Mouse (Mus musculus) intestine, postnatal 0 days (tissue): ENCODE data around the gene S100a7a. TPM values are rescaled to one million over a fixed set of nuclear protein-coding genes. Genes with fewer than 3 reads are reported as not detected.

Experiments used
- ATAC-seq: fragments of 200-750 bp; cut with Nextera tagmentation; 2 replicates; pipeline ENCODE4 v1.8.0; 2017; ENCODE audit warnings: mild to moderate bottlenecking, moderate TSS enrichment, moderate library complexity
- H3K27ac ChIP-seq: fragments of 300-500 bp; sonication (generic); 2 replicates; pipeline ENCODE4 v1.5.1; 2014; ENCODE audit warnings: mild to moderate bottlenecking, low read depth, low read length, moderate library complexity
- H3K27me3 ChIP-seq: fragments of 300-500 bp; sonication (generic); replicated peaks from 2 replicates; pipeline ENCODE4 v1.6.1; 2014; ENCODE audit warnings: low read length, mixed read lengths; ENCODE audit not compliant: control insufficient read depth, insufficient read depth
- H3K36me3 ChIP-seq: fragments of 300-500 bp; sonication (generic); 2 replicates; pipeline ENCODE4 v1.6.1; 2014; ENCODE audit warnings: mild to moderate bottlenecking, moderate library complexity; ENCODE audit not compliant: control insufficient read depth, insufficient read depth
- H3K4me1 ChIP-seq: fragments of 300-500 bp; sonication (generic); replicated peaks from 2 replicates; pipeline ENCODE4 v1.6.1; 2014; ENCODE audit warnings: antibody characterized with exemption, low read length, mixed read lengths; ENCODE audit not compliant: control insufficient read depth, insufficient read depth
- H3K4me2 ChIP-seq: fragments of 300-500 bp; sonication (generic); replicated peaks from 2 replicates; pipeline ENCODE4 v1.6.1; 2014; ENCODE audit warnings: low read depth, mild to moderate bottlenecking, moderate library complexity
- H3K4me3 ChIP-seq: fragments of 300-500 bp; sonication (generic); 2 replicates; pipeline ENCODE4 v1.5.1; 2014; ENCODE audit warnings: low read depth, low read length
- H3K9ac ChIP-seq: fragments of 300-500 bp; sonication (generic); 2 replicates; pipeline ENCODE4 v1.6.1; 2014; ENCODE audit warnings: mild to moderate bottlenecking, low read depth, low read length
- H3K9me3 ChIP-seq: fragments of 300-500 bp; sonication (generic); 2 replicates; pipeline ENCODE4 v1.6.1; 2016; ENCODE audit warnings: mixed run types; ENCODE audit not compliant: control insufficient read depth
- CTCF ChIP-seq: sonication (generic); IDR thresholded peaks from 2 replicates; pipeline ENCODE4 v1.5.1; 2016; ENCODE audit warnings: low read depth, mild to moderate bottlenecking, control low read depth, antibody characterized with exemption, moderate library complexity
- WGBS: fragments of 180-500 bp; shearing (Covaris S2); extraction: QIAGEN DNeasy Blood & Tissue Kit; methylation state at CpG from one replicate; pipeline ENCODE4 v1.1.7; 2014; 5-methylcytosine and 5-hydroxymethylcytosine counted together
- polyA plus RNA-seq: library from polyadenylated mRNA; unstranded; fragments of >200 nt; fragmentation: Nextera tagmentation; extraction: Ambion mirVana; gene quantifications from 2 replicates; pipeline ENCODE4 v1.2.1, GENCODE M21; 2015

S100a7a gene
- polyA plus RNA-seq, 1 experiment from 2014 or later, result 0.12 TPM

DNA sequence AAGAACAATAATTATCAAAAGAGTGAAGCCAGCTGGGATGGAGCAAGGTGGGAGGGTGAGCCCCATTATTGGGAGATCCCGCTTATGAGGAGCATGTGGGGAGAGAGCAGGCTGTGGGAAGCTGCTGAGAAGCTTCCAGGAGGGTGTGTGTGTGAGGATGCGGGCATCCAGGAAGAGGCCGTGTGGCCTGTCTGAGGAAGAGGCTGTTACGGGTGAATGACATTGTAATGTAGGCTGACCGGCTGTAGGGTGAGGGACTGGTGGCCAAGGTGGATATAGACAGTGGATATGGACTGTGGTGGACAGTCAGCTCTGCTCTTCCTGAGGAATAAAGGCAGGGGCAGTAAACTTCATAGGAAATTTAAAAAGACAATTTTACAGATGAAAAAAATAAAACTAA, 28.3 kb upstream of the S100a7a start:
- H3K36me3 ChIP-seq, result no peaks in the 10 kb centered on the region
- no peak overlapping the region for H3K4me3 ChIP-seq
- peaks cover 5% of the 10 kb centered on the region for H3K4me1 ChIP-seq
- WGBS, result 54% methylated on average over 5 of the region's 5 CpGs
- H3K27me3 ChIP-seq, result no peaks in the 10 kb centered on the region
- no peak overlapping the region for H3K9ac ChIP-seq
- peak overlapping the region; percentile 46; the same call in 1 of the 2 replicates for H3K27ac ChIP-seq
- no peak overlapping the region for H3K4me2 ChIP-seq
- no peak for ATAC-seq
- no peak for TF ChIP-seq CTCF
- H3K9me3 ChIP-seq, result no peaks in the 10 kb centered on the region

- TF ChIP-seq CTCF, result no peak
- no peaks in the 10 kb centered on the region for H3K9me3 ChIP-seq
- no peaks in the 10 kb centered on the region for H3K27me3 ChIP-seq
- peaks cover 5% of the 10 kb centered on the region for H3K4me1 ChIP-seq
- H3K4me2 ChIP-seq, result peak overlapping the region; percentile 45
- H3K27ac ChIP-seq, result peak overlapping the region; percentile 77
- 0 out of 2 replicates have a peak overlapping the region, but pooled peaks have one; percentile 12 for H3K4me3 ChIP-seq
- 0 out of 2 replicates have a peak overlapping the region, but pooled peaks have one; percentile 13 for H3K9ac ChIP-seq
- 21% methylated on average over 9 of the region's 9 CpGs for WGBS
- no peaks in the 10 kb centered on the region for H3K36me3 ChIP-seq
- ATAC-seq, result peak; percentile 87
Measured at GRCm38 (mm10) chr3:90626266-90627021, 27.4 kb upstream of the S100a7a start.

GRCm38 (mm10) chr3:90627366-90627765, 26.5 kb upstream of the S100a7a start:
- peaks cover 5% of the 10 kb centered on the region for H3K4me1 ChIP-seq
- H3K9me3 ChIP-seq, result no peaks in the 10 kb centered on the region
- H3K4me2 ChIP-seq, result peak overlapping the region; percentile 45
- no peaks in the 10 kb centered on the region for H3K27me3 ChIP-seq
- no peak overlapping the region for H3K4me3 ChIP-seq
- H3K27ac ChIP-seq, result peak overlapping the region; percentile 77
- ATAC-seq, result no peak
- no peak for TF ChIP-seq CTCF
- H3K9ac ChIP-seq, result no peak overlapping the region
- WGBS, result 70% methylated on average over 5 of the region's 5 CpGs
- H3K36me3 ChIP-seq, result no peaks in the 10 kb centered on the region

GRCm38 (mm10) chr3:90627807-90628206, 26.0 kb upstream of the S100a7a start:
- peaks cover 5% of the 10 kb centered on the region for H3K4me1 ChIP-seq
- TF ChIP-seq CTCF, result peak; percentile 98
- H3K4me2 ChIP-seq, result no peak overlapping the region
- no peaks in the 10 kb centered on the region for H3K9me3 ChIP-seq
- H3K27me3 ChIP-seq, result no peaks in the 10 kb centered on the region
- H3K36me3 ChIP-seq, result no peaks in the 10 kb centered on the region
- no peak; the same call in 1 of the 2 replicates for ATAC-seq
- 39% methylated on average over 4 of the region's 4 CpGs for WGBS
- no peak overlapping the region for H3K27ac ChIP-seq
- no peak overlapping the region for H3K4me3 ChIP-seq
- no peak overlapping the region for H3K9ac ChIP-seq

DNA sequence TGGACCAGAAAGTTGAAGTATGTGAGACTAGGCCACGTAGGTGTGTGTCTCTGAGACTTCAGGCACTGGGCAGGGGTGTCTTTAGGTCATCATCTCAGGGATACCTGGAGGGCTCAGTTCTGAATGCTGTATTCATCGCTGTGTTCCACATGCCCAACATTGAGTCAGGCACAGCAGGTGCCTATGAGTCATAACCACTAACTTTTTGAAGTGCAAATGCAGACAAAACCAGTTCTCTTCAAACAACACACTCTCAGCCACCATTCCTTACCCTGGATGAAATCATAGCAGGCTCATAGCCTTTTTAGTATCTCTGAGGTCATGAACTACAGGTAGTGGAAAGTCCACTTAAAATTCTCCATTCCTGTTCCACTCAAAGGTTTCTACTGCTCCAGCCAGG, 24.5 kb upstream of the S100a7a start:
- H3K27ac ChIP-seq, result no peak overlapping the region

GRCm38 (mm10) chr3:90631984-90632383, 21.8 kb upstream of the S100a7a start:
- TF ChIP-seq CTCF, result no peak
- Histone ChIP-seq H3K27me3 (no peaks in the 10 kb centered on the region), H3K9ac (no peak overlapping the region), H3K4me1 (no peaks in the 10 kb centered on the region), H3K4me2 (no peak overlapping the region), H3K36me3 (no peaks in the 10 kb centered on the region), H3K9me3 (no peaks in the 10 kb centered on the region), H3K4me3 (no peak overlapping the region), H3K27ac (no peak overlapping the region)
- no peak for ATAC-seq
- WGBS, result 80% methylated on average over 2 of the region's 2 CpGs

More for the DNA sequence above, 24.5 kb upstream of the S100a7a start:
- ATAC-seq, result no peak
- no peaks in the 10 kb centered on the region for H3K36me3 ChIP-seq
- WGBS, result 82% methylated on average over 2 of the region's 2 CpGs
- H3K4me2 ChIP-seq, result no peak overlapping the region
- no peak overlapping the region for H3K4me3 ChIP-seq
- H3K9me3 ChIP-seq, result no peaks in the 10 kb centered on the region
- no peak for TF ChIP-seq CTCF
- H3K9ac ChIP-seq, result no peak overlapping the region
- H3K27me3 ChIP-seq, result no peaks in the 10 kb centered on the region
- H3K4me1 ChIP-seq, result 0 out of 2 replicates have a peak, but pooled peaks cover 5% of the 10 kb centered on the region
